Mouse (Mus musculus): Measurements from ENCODE around the gene Setd4. TPM values are rescaled to one million over a fixed set of nuclear protein-coding genes. Genes with fewer than 3 reads are reported as not detected.

Setd4 gene
- polyA plus RNA-seq, 2 experiments: 11.7 to 17.1 TPM

DNA sequence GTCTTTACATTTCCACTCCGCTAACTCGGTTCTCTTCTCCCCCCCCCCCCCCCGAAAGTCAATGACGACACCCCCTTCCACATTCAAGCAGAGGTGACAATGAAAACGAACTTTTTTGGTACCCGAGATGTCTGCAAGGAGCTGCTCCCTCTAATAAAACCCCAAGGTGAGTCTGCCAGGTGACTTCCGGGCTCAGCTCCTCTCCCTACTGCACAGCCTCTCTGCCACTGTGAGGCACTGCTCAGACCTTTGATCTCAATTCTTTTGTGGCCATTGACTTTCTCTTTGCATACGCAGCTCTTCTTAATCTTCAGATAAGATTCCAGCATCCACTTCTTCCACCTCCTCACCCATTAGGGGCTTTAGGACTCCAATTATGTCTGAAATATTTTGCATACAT lies 4.9 kb upstream of the Setd4 start:
- Histone ChIP-seq H3K27me3 (ENCODE audit: control insufficient read depth, insufficient read depth, low read length) (no peaks in the 10 kb centered on the region), H3K4me3 (replicated peaks; ENCODE audit: low read length) (peak overlapping the region; percentile 68), H3K9me3 (ENCODE audit: control insufficient read depth, low read length) (no peaks in the 10 kb centered on the region), H3K36me3 (ENCODE audit: control insufficient read depth, insufficient read depth, low read length) (peaks cover 19% of the 10 kb centered on the region), H3K9ac (ENCODE audit: low read depth, low read length, severe bottlenecking) (peak overlapping the region; percentile 77; the same call in 1 of the 2 replicates), H3K27ac (replicated peaks; ENCODE audit: low read depth, low read length) (no peak overlapping the region), H3K4me2 (replicated peaks; ENCODE audit: low read depth, low read length, severe bottlenecking) (peak overlapping the region; percentile 76), H3K4me1 (ENCODE audit: control insufficient read depth, insufficient read depth, low read length) (peaks cover 16% of the 10 kb centered on the region)
- DNase-seq (ENCODE audit: low spot score) (no peak), ATAC-seq (ENCODE audit: low FRiP score, low read depth) (no peak)
- TF ChIP-seq POLR2A (IDR thresholded peaks at IDR 0.05; ENCODE audit: borderline replicate concordance, extremely low read depth, insufficient read depth, insufficient read length): no peak
- 66% methylated on average over 8 of the region's 8 CpGs for WGBS

DNA sequence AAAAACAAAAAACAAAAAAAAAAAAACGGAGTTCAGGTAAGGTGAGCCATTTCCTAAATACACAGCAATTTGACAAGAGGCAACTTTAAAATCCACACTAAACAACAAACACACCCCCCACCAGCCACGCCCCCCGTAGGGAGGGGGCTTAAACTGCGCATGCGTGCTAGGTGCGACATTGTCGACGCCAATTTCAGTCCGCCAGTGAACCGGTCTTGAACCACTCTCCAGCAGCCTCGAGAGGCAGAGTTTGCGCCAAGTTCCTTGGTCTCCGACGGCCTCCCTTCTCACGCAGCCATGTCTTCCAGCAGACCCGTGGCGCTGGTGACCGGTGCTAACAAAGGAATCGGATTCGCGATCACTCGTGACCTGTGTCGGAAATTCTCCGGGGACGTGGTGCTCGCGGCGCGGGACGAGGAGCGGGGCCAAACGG lies 3.8 kb upstream of the Setd4 start:
- Histone ChIP-seq H3K36me3 (ENCODE audit: control insufficient read depth, insufficient read depth, low read length) (peaks cover 19% of the 10 kb centered on the region), H3K9ac (ENCODE audit: low read depth, low read length, severe bottlenecking) (peak overlapping the region; percentile 77), H3K27ac (replicated peaks; ENCODE audit: low read depth, low read length) (peak overlapping the region; percentile 63; the same call in 1 of the 2 replicates), H3K9me3 (ENCODE audit: control insufficient read depth, low read length) (no peaks in the 10 kb centered on the region), H3K4me2 (replicated peaks; ENCODE audit: low read depth, low read length, severe bottlenecking) (peak overlapping the region; percentile 76), H3K4me1 (ENCODE audit: control insufficient read depth, insufficient read depth, low read length) (peaks cover 16% of the 10 kb centered on the region), H3K27me3 (ENCODE audit: control insufficient read depth, insufficient read depth, low read length) (no peaks in the 10 kb centered on the region), H3K4me3 (replicated peaks; ENCODE audit: low read length) (peak overlapping the region; percentile 68)
- WGBS: under 1% methylated on average over 31 of the region's 32 CpGs
- peak; percentile 43; the same call in 1 of the 2 replicates for TF ChIP-seq POLR2A (IDR thresholded peaks at IDR 0.05; ENCODE audit: borderline replicate concordance, extremely low read depth, insufficient read depth, insufficient read length)
- ATAC-seq (ENCODE audit: low FRiP score, low read depth) (peak; percentile 53; the same call in 1 of the 2 replicates), DNase-seq (ENCODE audit: low spot score) (peak; percentile 93)

GRCm38 (mm10) chr16:93606146-93606545 lies 2.3 kb upstream of the Setd4 start:
- H3K9ac ChIP-seq (ENCODE audit: low read depth, low read length, severe bottlenecking): no peak overlapping the region
- no peaks in the 10 kb centered on the region for H3K27me3 ChIP-seq (ENCODE audit: control insufficient read depth, insufficient read depth, low read length)
- peaks cover 11% of the 10 kb centered on the region for H3K36me3 ChIP-seq (ENCODE audit: control insufficient read depth, insufficient read depth, low read length)
- 86% methylated on average over 7 of the region's 7 CpGs for WGBS
- DNase-seq (ENCODE audit: low spot score) (no peak), ATAC-seq (ENCODE audit: low FRiP score, low read depth) (no peak)
- H3K4me1 ChIP-seq (ENCODE audit: control insufficient read depth, insufficient read depth, low read length): peaks cover 16% of the 10 kb centered on the region
- H3K27ac ChIP-seq (replicated peaks; ENCODE audit: low read depth, low read length): no peak overlapping the region
- no peak overlapping the region for H3K4me3 ChIP-seq (replicated peaks; ENCODE audit: low read length)
- TF ChIP-seq POLR2A (IDR thresholded peaks at IDR 0.05; ENCODE audit: borderline replicate concordance, extremely low read depth, insufficient read depth, insufficient read length): no peak
- no peaks in the 10 kb centered on the region for H3K9me3 ChIP-seq (ENCODE audit: control insufficient read depth, low read length)
- H3K4me2 ChIP-seq (replicated peaks; ENCODE audit: low read depth, low read length, severe bottlenecking): no peak overlapping the region

GRCm38 (mm10) chr16:93605553-93605952 lies 1.7 kb upstream of the Setd4 start, which contains the start of gene Cbr1:
Gene Cbr1 (plus strand): TSS chr16:93605853.
- WGBS: 61% methylated on average over 4 of the region's 4 CpGs

DNA sequence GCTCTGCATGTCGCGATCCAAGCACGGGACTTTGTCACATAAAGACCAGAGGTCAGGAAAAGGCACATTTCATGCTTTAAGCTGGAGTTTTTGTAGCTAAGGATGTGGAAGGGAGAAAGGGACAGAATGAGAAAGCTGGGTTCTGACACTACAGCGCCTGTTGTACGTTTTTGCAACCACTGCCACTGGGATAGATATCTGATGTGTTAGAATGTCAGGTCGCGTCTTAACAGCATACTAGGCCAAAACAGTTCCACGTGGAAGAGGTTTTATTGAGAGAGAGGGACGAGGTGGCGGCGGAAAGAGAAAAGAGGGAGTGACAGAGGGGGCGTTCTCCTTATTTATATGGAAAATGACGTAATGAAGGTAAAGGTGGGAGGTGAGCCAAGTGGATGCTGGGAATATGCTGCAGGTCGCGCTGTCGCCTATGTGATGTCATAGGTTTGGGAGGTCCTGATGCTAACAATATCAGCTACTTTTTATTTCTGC lies 662 bp upstream of the Setd4 start:
- ATAC-seq (ENCODE audit: low FRiP score, low read depth) (no peak), DNase-seq (ENCODE audit: low spot score) (peak; percentile 47)
- TF ChIP-seq POLR2A (IDR thresholded peaks at IDR 0.05; ENCODE audit: borderline replicate concordance, extremely low read depth, insufficient read depth, insufficient read length): no peak
- peak overlapping the region; percentile 93; the same call in 1 of the 2 replicates for H3K27ac ChIP-seq (replicated peaks; ENCODE audit: low read depth, low read length)
- 3% methylated on average over 16 of the region's 16 CpGs for WGBS
- H3K4me2 ChIP-seq (replicated peaks; ENCODE audit: low read depth, low read length, severe bottlenecking): peak overlapping the region; percentile 88
- H3K9me3 ChIP-seq (ENCODE audit: control insufficient read depth, low read length): no peaks in the 10 kb centered on the region
- H3K9ac ChIP-seq (ENCODE audit: low read depth, low read length, severe bottlenecking): peak overlapping the region; percentile 76; the same call in 1 of the 2 replicates
- no peaks in the 10 kb centered on the region for H3K27me3 ChIP-seq (ENCODE audit: control insufficient read depth, insufficient read depth, low read length)
- H3K4me3 ChIP-seq (replicated peaks; ENCODE audit: low read length): peak overlapping the region; percentile 60
- 0 out of 2 replicates have a peak, but pooled peaks cover 2% of the 10 kb centered on the region for H3K36me3 ChIP-seq (ENCODE audit: control insufficient read depth, insufficient read depth, low read length)
- peaks cover 16% of the 10 kb centered on the region for H3K4me1 ChIP-seq (ENCODE audit: control insufficient read depth, insufficient read depth, low read length)

More at GRCm38 (mm10) chr16:93605553-93605952, 1.7 kb upstream of the Setd4 start, which contains the start of gene Cbr1:
- no peaks in the 10 kb centered on the region for H3K9me3 ChIP-seq (ENCODE audit: control insufficient read depth, low read length)
- H3K4me1 ChIP-seq (ENCODE audit: control insufficient read depth, insufficient read depth, low read length): peaks cover 16% of the 10 kb centered on the region
- no peak within 1 kb of the TSS for H3K27ac ChIP-seq (replicated peaks; ENCODE audit: low read depth, low read length)
- DNase-seq (ENCODE audit: low spot score): no peak
- peak within 1 kb of the TSS; percentile 76; the same call in 1 of the 2 replicates for H3K9ac ChIP-seq (ENCODE audit: low read depth, low read length, severe bottlenecking)
- H3K4me2 ChIP-seq (replicated peaks; ENCODE audit: low read depth, low read length, severe bottlenecking): peak within 1 kb of the TSS; percentile 88
- TF ChIP-seq POLR2A (IDR thresholded peaks at IDR 0.05; ENCODE audit: borderline replicate concordance, extremely low read depth, insufficient read depth, insufficient read length): no peak
- peaks cover 8% of the 10 kb centered on the region for H3K36me3 ChIP-seq (ENCODE audit: control insufficient read depth, insufficient read depth, low read length)
- peak within 1 kb of the TSS; percentile 60 for H3K4me3 ChIP-seq (replicated peaks; ENCODE audit: low read length)
- no peaks in the 10 kb centered on the region for H3K27me3 ChIP-seq (ENCODE audit: control insufficient read depth, insufficient read depth, low read length)
- ATAC-seq (ENCODE audit: low FRiP score, low read depth): no peak

All from limb, embryonic 14.5 days (tissue).